Mouse (Mus musculus): Measurements from ENCODE around the gene Tmem209. TPM values are rescaled to one million over a fixed set of nuclear protein-coding genes. Genes with fewer than 3 reads are reported as not detected.

The Tmem209 gene
- polyA plus RNA-seq, 1 experiment from 2014 or later: 29.2 TPM

- ATAC-seq: peak; percentile 40; the same call in 1 of the 2 replicates
- 70% methylated on average over 8 of the region's 8 CpGs for WGBS (ENCODE audit: insufficient replicate concordance)
- Histone ChIP-seq H3K4me2 (no peak overlapping the region), H3K9ac (no peak overlapping the region), H3K27me3 (replicated peaks) (no peaks in the 10 kb centered on the region), H3K27ac (peak overlapping the region; percentile 41; the same call in 1 of the 2 replicates), H3K4me1 (no peaks in the 10 kb centered on the region), H3K36me3 (peaks cover 50% of the 10 kb centered on the region), H3K9me3 (replicated peaks) (no peaks in the 10 kb centered on the region), H3K4me3 (no peak overlapping the region)
These were observed 32.3 kb downstream of the Tmem209 start for GRCm38 (mm10) chr6:30477210-30477714.

DNA sequence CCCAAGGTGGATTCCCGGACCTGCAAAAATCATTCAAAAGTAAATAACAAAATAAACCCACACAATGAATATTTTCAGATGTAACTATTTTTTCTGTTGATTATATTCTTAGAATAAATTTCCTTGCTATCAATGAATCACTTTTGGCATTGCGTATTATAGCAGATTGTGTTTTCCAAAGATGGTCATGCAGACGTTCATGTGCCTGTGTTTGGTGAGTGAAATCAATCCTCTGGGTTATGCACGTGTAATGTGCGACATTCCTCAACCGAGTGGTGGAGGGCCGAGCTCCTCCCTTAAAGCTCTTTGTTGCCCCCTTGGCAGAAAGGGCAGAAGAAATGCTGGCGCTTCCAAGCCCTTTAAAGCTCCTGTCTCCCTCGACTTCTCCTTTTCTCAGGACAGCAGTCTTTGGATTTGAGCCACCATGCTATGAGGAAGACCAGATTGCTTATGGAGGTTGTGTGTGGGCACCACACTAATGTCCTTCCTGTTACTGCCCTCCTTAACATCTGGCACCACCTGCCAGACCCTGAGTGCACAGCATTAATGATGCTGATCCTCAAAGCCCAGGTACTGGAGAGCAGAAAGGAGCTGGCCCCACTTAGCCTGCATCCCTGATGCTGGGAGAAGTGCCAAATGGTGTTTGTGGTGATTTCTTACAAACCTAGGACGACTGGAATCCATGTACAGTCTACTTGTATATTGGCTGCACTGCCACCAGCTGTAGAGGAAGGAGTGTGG lies 33.4 kb downstream of the Tmem209 start:
- WGBS (ENCODE audit: insufficient replicate concordance): 69% methylated on average over 10 of the region's 10 CpGs
- Histone ChIP-seq H3K4me1 (no peaks in the 10 kb centered on the region), H3K27me3 (replicated peaks) (no peaks in the 10 kb centered on the region), H3K9ac (no peak overlapping the region), H3K4me3 (no peak overlapping the region), H3K36me3 (peaks cover 40% of the 10 kb centered on the region), H3K4me2 (no peak overlapping the region), H3K9me3 (replicated peaks) (no peaks in the 10 kb centered on the region), H3K27ac (no peak overlapping the region)
- ATAC-seq: no peak

- no peak overlapping the region for H3K4me3 ChIP-seq
- no peak overlapping the region for H3K4me2 ChIP-seq
- H3K9ac ChIP-seq: no peak overlapping the region
- H3K36me3 ChIP-seq: no peaks in the 10 kb centered on the region; the same call in 1 of the 2 replicates
- no peaks in the 10 kb centered on the region for H3K4me1 ChIP-seq
- no peaks in the 10 kb centered on the region for H3K9me3 ChIP-seq (replicated peaks)
- no peak overlapping the region for H3K27ac ChIP-seq
- ATAC-seq: no peak
- WGBS (ENCODE audit: insufficient replicate concordance): 60% methylated on average over 3 of the region's 3 CpGs
- H3K27me3 ChIP-seq (replicated peaks): no peaks in the 10 kb centered on the region
These were observed 37.9 kb downstream of the Tmem209 start for GRCm38 (mm10) chr6:30471706-30472105.

- Histone ChIP-seq H3K36me3 (no peaks in the 10 kb centered on the region), H3K9ac (no peak overlapping the region), H3K4me1 (no peaks in the 10 kb centered on the region), H3K4me2 (no peak overlapping the region), H3K27me3 (replicated peaks) (peaks cover 7% of the 10 kb centered on the region), H3K9me3 (replicated peaks) (no peaks in the 10 kb centered on the region), H3K4me3 (no peak overlapping the region), H3K27ac (no peak overlapping the region)
- WGBS (ENCODE audit: insufficient replicate concordance): 80% methylated on average over 12 of the region's 12 CpGs
- ATAC-seq: no peak
These were observed 40.2 kb downstream of the Tmem209 start for GRCm38 (mm10) chr6:30469370-30469769.

DNA sequence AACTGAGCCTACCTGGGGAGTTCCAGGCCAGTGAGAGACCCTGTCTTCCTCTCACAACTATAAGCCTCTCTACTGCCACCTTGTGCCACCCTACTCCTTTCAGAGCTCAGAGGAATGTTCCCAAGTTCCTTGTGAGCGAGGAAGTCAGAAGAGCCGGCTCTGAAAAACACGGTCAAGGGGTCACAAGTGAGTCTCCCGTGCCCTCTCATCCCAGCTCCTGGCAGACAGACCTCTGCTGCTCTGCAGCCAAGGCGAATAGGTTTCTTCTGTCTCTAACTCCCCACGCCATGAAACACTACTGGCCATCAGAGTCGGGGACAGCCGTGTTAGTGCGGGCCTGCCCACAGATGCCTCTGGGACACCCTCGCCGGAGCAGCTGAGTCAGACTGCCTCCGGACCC lies 40.9 kb downstream of the Tmem209 start:
- no peaks in the 10 kb centered on the region for H3K36me3 ChIP-seq
- H3K9ac ChIP-seq: no peak overlapping the region
- ATAC-seq: no peak
- no peaks in the 10 kb centered on the region for H3K4me1 ChIP-seq
- no peaks in the 10 kb centered on the region for H3K9me3 ChIP-seq (replicated peaks)
- no peak overlapping the region for H3K4me3 ChIP-seq
- peaks cover 13% of the 10 kb centered on the region for H3K27me3 ChIP-seq (replicated peaks)
- 49% methylated on average over 12 of the region's 12 CpGs for WGBS (ENCODE audit: insufficient replicate concordance)
- no peak overlapping the region for H3K4me2 ChIP-seq
- H3K27ac ChIP-seq: no peak overlapping the region

DNA sequence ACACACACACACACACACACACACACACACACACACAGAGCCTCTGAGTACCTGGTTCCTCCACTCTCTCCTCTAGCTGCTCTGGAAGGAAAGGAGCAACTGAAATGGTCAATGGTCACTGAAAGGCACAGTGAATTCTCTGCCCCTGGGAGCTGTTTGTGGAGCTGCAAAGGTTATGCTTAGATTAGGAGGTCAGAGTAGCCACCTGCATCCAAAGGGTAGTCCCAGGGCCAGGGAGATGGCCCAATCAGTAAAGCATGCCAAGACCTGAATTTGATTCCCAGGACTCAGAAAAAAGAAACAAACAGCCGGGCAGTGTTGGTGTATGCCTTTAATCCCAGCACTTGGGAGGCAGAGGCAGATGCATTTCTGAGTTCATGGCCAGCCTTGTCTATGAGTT lies 41.5 kb downstream of the Tmem209 start:
- Histone ChIP-seq H3K9me3 (replicated peaks) (no peaks in the 10 kb centered on the region), H3K4me2 (no peak overlapping the region), H3K4me1 (peaks cover 6% of the 10 kb centered on the region), H3K4me3 (no peak overlapping the region), H3K27ac (no peak overlapping the region), H3K27me3 (replicated peaks) (peaks cover 18% of the 10 kb centered on the region), H3K36me3 (no peaks in the 10 kb centered on the region), H3K9ac (no peak overlapping the region)
- 59% methylated on average over 1 of the region's 1 CpGs for WGBS (ENCODE audit: insufficient replicate concordance)
- peak; percentile 36; the same call in 1 of the 2 replicates for ATAC-seq

DNA sequence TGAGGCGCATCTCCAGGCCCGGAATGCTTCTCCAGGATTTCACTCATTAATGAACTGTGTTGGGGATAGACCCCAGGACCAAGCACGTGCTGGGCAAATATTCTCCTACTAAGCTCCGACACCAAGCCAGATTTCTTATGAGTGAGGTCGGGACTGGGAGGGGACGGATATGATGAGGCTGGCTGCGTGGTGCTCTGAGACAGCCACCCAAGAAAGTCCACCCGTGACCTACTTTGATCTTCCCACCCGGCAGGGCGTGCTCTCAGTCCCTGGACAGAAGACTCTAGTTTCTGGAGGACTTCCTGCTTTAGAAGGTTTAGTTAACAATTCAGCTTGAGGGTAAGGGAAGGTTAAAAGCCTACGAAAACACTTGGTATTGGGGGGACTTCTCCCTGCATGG lies 44.0 kb downstream of the Tmem209 start:
- Histone ChIP-seq H3K9me3 (replicated peaks) (no peaks in the 10 kb centered on the region), H3K27ac (no peak overlapping the region), H3K4me1 (peaks cover 30% of the 10 kb centered on the region), H3K4me2 (no peak overlapping the region), H3K27me3 (replicated peaks) (peaks cover 36% of the 10 kb centered on the region), H3K9ac (no peak overlapping the region), H3K36me3 (no peaks in the 10 kb centered on the region), H3K4me3 (no peak overlapping the region)
- 75% methylated on average over 11 of the region's 11 CpGs for WGBS (ENCODE audit: insufficient replicate concordance)
- no peak for ATAC-seq

DNA sequence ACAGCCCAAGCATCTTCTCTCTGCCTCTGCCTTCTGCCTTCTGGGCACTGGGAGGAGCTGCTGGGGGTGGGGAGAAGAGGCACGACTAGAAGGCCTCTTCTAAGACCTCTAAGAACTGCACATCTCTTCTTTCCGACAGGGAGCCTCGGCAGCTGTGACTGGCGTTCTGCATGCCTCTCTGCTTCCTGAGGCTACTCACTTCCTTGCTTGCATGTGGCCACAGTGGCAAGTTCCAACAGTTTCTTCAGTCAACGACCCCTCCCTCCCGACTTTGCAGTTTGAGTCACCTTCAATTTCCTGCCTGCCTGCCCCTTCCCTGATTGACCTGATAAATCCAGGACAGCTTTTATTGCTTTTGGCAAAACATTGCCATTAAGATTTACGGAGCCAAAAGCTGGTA lies 46.8 kb downstream of the Tmem209 start:
- Histone ChIP-seq H3K4me3 (no peak overlapping the region), H3K27me3 (replicated peaks) (peaks cover 42% of the 10 kb centered on the region), H3K9me3 (replicated peaks) (no peaks in the 10 kb centered on the region), H3K27ac (no peak overlapping the region), H3K4me2 (no peak overlapping the region), H3K9ac (no peak overlapping the region), H3K36me3 (no peaks in the 10 kb centered on the region), H3K4me1 (peaks cover 46% of the 10 kb centered on the region)
- ATAC-seq: no peak
- 11% methylated on average over 7 of the region's 7 CpGs for WGBS (ENCODE audit: insufficient replicate concordance)

- no peaks in the 10 kb centered on the region for H3K36me3 ChIP-seq
- no peak for ATAC-seq
- no peak overlapping the region for H3K9ac ChIP-seq
- H3K27ac ChIP-seq: peak overlapping the region; percentile 22; the same call in 1 of the 2 replicates
- H3K4me2 ChIP-seq: no peak overlapping the region
- 71% methylated on average over 12 of the region's 13 CpGs for WGBS (ENCODE audit: insufficient replicate concordance)
- H3K9me3 ChIP-seq (replicated peaks): no peaks in the 10 kb centered on the region
- peaks cover 46% of the 10 kb centered on the region for H3K4me1 ChIP-seq
- H3K27me3 ChIP-seq (replicated peaks): peaks cover 42% of the 10 kb centered on the region
- H3K4me3 ChIP-seq: no peak overlapping the region
These were observed 47.7 kb downstream of the Tmem209 start for GRCm38 (mm10) chr6:30461755-30462344.

GRCm38 (mm10) chr6:30460750-30461446 lies 48.7 kb downstream of the Tmem209 start:
- Histone ChIP-seq H3K9ac (0 out of 2 replicates have a peak overlapping the region, but pooled peaks have one; percentile 17), H3K9me3 (replicated peaks) (no peaks in the 10 kb centered on the region), H3K27me3 (replicated peaks) (peaks cover 42% of the 10 kb centered on the region), H3K4me1 (peaks cover 46% of the 10 kb centered on the region), H3K36me3 (no peaks in the 10 kb centered on the region), H3K4me3 (no peak overlapping the region), H3K4me2 (peak overlapping the region; percentile 91), H3K27ac (peak overlapping the region; percentile 74)
- WGBS (ENCODE audit: insufficient replicate concordance): 38% methylated on average over 18 of the region's 19 CpGs
- ATAC-seq: peak; percentile 67

DNA sequence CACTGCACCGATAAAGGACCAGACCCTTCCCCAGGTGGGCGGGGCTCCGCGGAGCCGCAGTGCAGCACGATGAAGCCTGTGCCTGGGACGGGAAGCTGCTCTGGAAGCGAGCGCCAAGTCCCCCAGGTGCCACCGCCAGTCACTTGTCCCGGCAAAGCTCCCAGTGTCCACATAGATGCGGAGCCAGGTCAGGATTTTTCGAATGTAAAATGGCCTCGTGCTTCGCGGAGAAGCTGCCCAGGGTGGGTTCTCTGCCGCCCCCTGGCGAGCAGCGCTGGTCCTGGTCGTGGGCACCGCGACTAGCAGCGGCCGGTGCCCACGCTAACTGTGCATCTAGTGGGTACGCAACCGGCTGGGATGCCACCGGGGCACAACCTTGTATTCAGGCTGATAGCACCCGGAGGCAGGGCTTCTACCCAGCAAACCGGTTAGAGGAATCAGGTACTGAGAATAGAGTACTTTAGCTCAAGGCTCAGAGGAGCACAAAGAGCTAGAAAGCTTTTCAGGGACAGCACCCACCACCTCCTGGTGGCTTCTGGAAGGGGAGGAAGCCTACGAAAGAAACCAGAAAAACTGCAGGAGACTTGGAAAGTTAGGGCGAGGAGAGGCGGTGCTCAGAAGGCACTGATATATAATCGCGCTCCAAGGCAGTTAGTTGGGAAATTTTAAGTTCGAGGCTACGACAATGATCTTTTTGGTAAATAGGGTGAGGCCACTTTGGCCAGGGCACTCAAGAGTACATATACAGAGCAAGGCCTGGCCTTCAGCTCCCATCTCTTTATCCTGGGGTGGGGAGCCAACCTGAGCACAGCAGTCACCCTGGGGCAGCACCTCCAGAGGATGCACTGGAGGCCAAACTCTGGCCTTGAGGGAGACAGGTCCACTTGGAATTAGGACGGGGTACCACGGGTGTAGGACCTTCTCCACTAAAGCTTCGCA lies 49.5 kb downstream of the Tmem209 start:
- Histone ChIP-seq H3K4me2 (peak overlapping the region; percentile 91), H3K9me3 (replicated peaks) (no peaks in the 10 kb centered on the region), H3K4me1 (peaks cover 46% of the 10 kb centered on the region), H3K4me3 (peak overlapping the region; percentile 60), H3K36me3 (peaks cover 3% of the 10 kb centered on the region), H3K27ac (peak overlapping the region; percentile 74), H3K27me3 (replicated peaks) (peaks cover 42% of the 10 kb centered on the region), H3K9ac (peak overlapping the region; percentile 71)
- peak; percentile 40 for ATAC-seq
- whole genome bisulfite sequencing (ENCODE audit: insufficient replicate concordance): 9% methylated on average over 40 of the region's 40 CpGs

Measured in liver, embryonic 12.5 days (tissue).